Mouse (Mus musculus) heart, postnatal 14 days (tissue): ENCODE measurements at regions not wholly inside any gene's neighbourhood (a gene's known extent, or its start where the extent isn't known, plus 50 kb on each side); places are given as distances from the start of the nearest gene placed in this dataset.

Experiments used
- DNase-seq, 2 experiments: peaks; one replicate each; pipeline ENCODE4 v3.0.0; 2021 to 2022
- intact Hi-C: fragments of 180-260 bp; cut with DNase I; formaldehyde crosslinking; loops from one replicate; pipeline ENCODE4 v1.15.1; 2025

GRCm38 (mm10) chr1:28229611-28230010 is 550.4 kb downstream of the Gm597 start:
- no peak for DNase-seq
- intact Hi-C loops: no loop called here

DNA sequence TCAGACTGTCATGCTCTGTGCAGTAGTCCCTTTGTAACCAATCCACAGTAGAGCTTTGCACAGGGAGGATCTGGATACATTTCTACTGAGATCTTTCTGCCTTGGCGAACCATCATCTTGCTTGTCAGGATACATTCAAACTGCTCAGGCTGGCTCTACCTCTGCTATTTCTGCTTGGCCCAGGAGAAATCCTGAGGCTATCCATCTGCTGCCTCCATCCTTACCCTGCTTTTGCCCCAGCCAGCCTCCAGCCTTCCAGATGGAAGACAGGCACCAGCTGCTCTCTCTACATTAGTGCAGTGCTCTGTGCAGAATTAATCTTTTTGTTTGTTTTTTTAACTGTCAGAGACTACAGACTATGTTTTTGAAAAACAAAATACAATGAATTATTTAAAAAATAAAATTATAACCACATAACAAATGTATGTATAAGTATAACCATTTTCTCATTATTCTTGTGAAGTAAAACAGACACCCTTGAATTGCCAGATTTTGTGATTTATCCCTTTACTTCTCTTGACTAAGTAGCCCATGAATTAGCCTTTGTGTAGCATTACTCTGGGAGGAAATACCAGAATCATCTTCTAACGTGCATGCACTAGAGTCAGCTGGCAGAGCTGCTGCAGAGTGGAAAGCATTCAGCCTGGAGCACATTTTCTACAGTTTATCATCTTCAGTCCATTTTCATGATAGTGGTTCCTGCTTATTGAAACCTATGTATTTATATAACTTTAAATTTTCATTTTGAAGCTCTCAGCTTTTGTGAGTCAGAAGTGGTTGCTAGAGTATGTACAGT is 565.6 kb downstream of the Gm597 start:
- intact Hi-C loops: no loop called here

More for the DNA sequence above, 565.6 kb downstream of the Gm597 start:
- DNase-seq: peak in 1 of 2 experiments; percentile 7
